Mouse (Mus musculus) embryo, embryonic 9.5 days (tissue): ENCODE data around the gene Kazn.

Experiments used
- DNase-seq: peaks from one replicate; pipeline ENCODE4 v3.0.0-alpha.2; 2017; ENCODE audit errors: extremely low spot score

Kazn gene

GRCm38 (mm10) chr4:142193780-142194179, 45.4 kb downstream of the Kazn start:
- no peak for DNase-seq

- no peak for DNase-seq
Observed at GRCm38 (mm10) chr4:142193151-142193578, 46.0 kb downstream of the Kazn start.

GRCm38 (mm10) chr4:142189960-142190359, 49.2 kb downstream of the Kazn start:
- DNase-seq, result no peak

- DNase-seq, result no peak
Observed at GRCm38 (mm10) chr4:142188501-142188900, 50.7 kb downstream of the Kazn start.

GRCm38 (mm10) chr4:142186155-142186554, 53.0 kb downstream of the Kazn start:
- DNase-seq, result no peak

GRCm38 (mm10) chr4:142185533-142185900, 53.7 kb downstream of the Kazn start:
- no peak for DNase-seq

- DNase-seq, result no peak
Observed at GRCm38 (mm10) chr4:142184852-142185532, 54.2 kb downstream of the Kazn start.

GRCm38 (mm10) chr4:142183591-142183990, 55.6 kb downstream of the Kazn start:
- no peak for DNase-seq

- no peak for DNase-seq
Observed at GRCm38 (mm10) chr4:142183015-142183414, 56.2 kb downstream of the Kazn start.

GRCm38 (mm10) chr4:142181646-142182045, 57.6 kb downstream of the Kazn start:
- DNase-seq, result no peak

- DNase-seq, result no peak
Observed at GRCm38 (mm10) chr4:142180874-142181273, 58.3 kb downstream of the Kazn start.

GRCm38 (mm10) chr4:142180289-142180688, 58.9 kb downstream of the Kazn start:
- no peak for DNase-seq

GRCm38 (mm10) chr4:142179531-142179930, 59.7 kb downstream of the Kazn start:
- DNase-seq, result no peak

- no peak for DNase-seq
Observed at GRCm38 (mm10) chr4:142176732-142177131, 62.5 kb downstream of the Kazn start.

GRCm38 (mm10) chr4:142173981-142174485, 65.2 kb downstream of the Kazn start:
- no peak for DNase-seq

- no peak for DNase-seq
Observed at GRCm38 (mm10) chr4:142172942-142173341, 66.3 kb downstream of the Kazn start.

GRCm38 (mm10) chr4:142171788-142172497, 67.3 kb downstream of the Kazn start:
- DNase-seq, result no peak

- DNase-seq, result no peak
Observed at GRCm38 (mm10) chr4:142170882-142171768, 68.1 kb downstream of the Kazn start.

GRCm38 (mm10) chr4:142169636-142170035, 69.6 kb downstream of the Kazn start:
- no peak for DNase-seq

- no peak for DNase-seq
Observed at GRCm38 (mm10) chr4:142168352-142168751, 70.8 kb downstream of the Kazn start.

GRCm38 (mm10) chr4:142165835-142166701, 73.1 kb downstream of the Kazn start:
- peak; percentile 72 for DNase-seq
